Mouse (Mus musculus) B cell, adult 2 months (primary cell): ENCODE results near the gene Abt1.

Experiments used
- DNase-seq, 2 experiments: peaks; one replicate each; pipeline ENCODE4 v3.0.0; 2022

The Abt1 gene

GRCm38 (mm10) chr13:23437908-23438307, 14.2 kb upstream of the Abt1 start:
- peak; percentile 94 for DNase-seq

- peak; percentile 82 to 85 for DNase-seq
These were observed 13.5 kb upstream of the Abt1 start for GRCm38 (mm10) chr13:23436861-23437822.

- peak; percentile 73 to 78 for DNase-seq
These were observed 12.6 kb upstream of the Abt1 start for GRCm38 (mm10) chr13:23436231-23436661.

GRCm38 (mm10) chr13:23435676-23436075, 12.0 kb upstream of the Abt1 start:
- peak in 1 of 2 experiments; percentile 36 for DNase-seq

- no peak for DNase-seq
These were observed 11.6 kb upstream of the Abt1 start for GRCm38 (mm10) chr13:23435241-23435640.

- no peak for DNase-seq
These were observed 10.8 kb upstream of the Abt1 start for GRCm38 (mm10) chr13:23434426-23434825.

GRCm38 (mm10) chr13:23433801-23434200, 10.1 kb upstream of the Abt1 start:
- no peak for DNase-seq

- DNase-seq: no peak
These were observed 9.5 kb upstream of the Abt1 start for GRCm38 (mm10) chr13:23433206-23433605.

GRCm38 (mm10) chr13:23432562-23433201, 9.0 kb upstream of the Abt1 start:
- peak; percentile 97 for DNase-seq

- peak; percentile 89 to 91 for DNase-seq
These were observed 7.7 kb upstream of the Abt1 start for GRCm38 (mm10) chr13:23431351-23431771.

GRCm38 (mm10) chr13:23430734-23431133, 7.1 kb upstream of the Abt1 start:
- DNase-seq: peak; percentile 81 to 83

- DNase-seq: no peak
These were observed 6.2 kb upstream of the Abt1 start for GRCm38 (mm10) chr13:23429771-23430380.

- no peak for DNase-seq
These were observed 4.7 kb upstream of the Abt1 start for GRCm38 (mm10) chr13:23428166-23428993.

- no peak for DNase-seq
These were observed 3.8 kb upstream of the Abt1 start for GRCm38 (mm10) chr13:23427401-23427910.

- DNase-seq: peak; percentile 50 to 52
These were observed 3.3 kb upstream of the Abt1 start for GRCm38 (mm10) chr13:23426922-23427321.

- no peak for DNase-seq
These were observed 2.7 kb upstream of the Abt1 start for GRCm38 (mm10) chr13:23426335-23426734.

GRCm38 (mm10) chr13:23425505-23425904, 1.8 kb upstream of the Abt1 start:
- DNase-seq: peak; percentile 70 to 74

- peak; percentile 95 to 96 for DNase-seq
These were observed 1.0 kb upstream of the Abt1 start for GRCm38 (mm10) chr13:23424494-23425325.

GRCm38 (mm10) chr13:23424052-23424380, 350 bp upstream of the Abt1 start:
- DNase-seq: no peak

- DNase-seq: no peak
These were observed 1.3 kb downstream of the Abt1 start for GRCm38 (mm10) chr13:23422351-23422750.
